Mouse (Mus musculus): ENCODE results near the gene Tmem121b. TPM values are rescaled to one million over a fixed set of nuclear protein-coding genes. Genes with fewer than 3 reads are reported as not detected.
A peak's percentile ranks its signal among the peaks of the same experiment; 100 is the strongest.

Tmem121b gene
- polyA plus RNA-seq, 1 experiment = not detected

GRCm38 (mm10) chr6:120505531-120505930 lies 11.9 kb upstream of the Tmem121b start:
- no peak for TF ChIP-seq CTCF (IDR thresholded peaks at IDR 0.05; ENCODE audit: insufficient read depth, low read depth, low read length)
- TF ChIP-seq POLR2A (IDR thresholded peaks at IDR 0.05; ENCODE audit: insufficient read depth, low read depth, low read length) = no peak
- Histone ChIP-seq H3K27ac (ENCODE audit: insufficient read depth, low read depth, low read length) (no peak overlapping the region), H3K4me1 (ENCODE audit: control insufficient read depth, insufficient read depth, low read length) (peaks cover 15% of the 10 kb centered on the region), H3K4me3 (ENCODE audit: insufficient read depth, low read depth, low read length) (no peak overlapping the region)
- WGBS = 50% methylated on average over 4 of the region's 4 CpGs

GRCm38 (mm10) chr6:120504051-120504450 lies 10.4 kb upstream of the Tmem121b start:
- TF ChIP-seq POLR2A (IDR thresholded peaks at IDR 0.05; ENCODE audit: insufficient read depth, low read depth, low read length) = no peak
- no peak for TF ChIP-seq CTCF (IDR thresholded peaks at IDR 0.05; ENCODE audit: insufficient read depth, low read depth, low read length)
- Histone ChIP-seq H3K4me3 (ENCODE audit: insufficient read depth, low read depth, low read length) (no peak overlapping the region), H3K27ac (ENCODE audit: insufficient read depth, low read depth, low read length) (no peak overlapping the region), H3K4me1 (ENCODE audit: control insufficient read depth, insufficient read depth, low read length) (peaks cover 4% of the 10 kb centered on the region; the same call in 1 of the 2 replicates)
- 33% methylated on average over 3 of the region's 3 CpGs for WGBS

- TF ChIP-seq CTCF (IDR thresholded peaks at IDR 0.05; ENCODE audit: insufficient read depth, low read depth, low read length) = no peak
- TF ChIP-seq POLR2A (IDR thresholded peaks at IDR 0.05; ENCODE audit: insufficient read depth, low read depth, low read length) = no peak
- Histone ChIP-seq H3K27ac (ENCODE audit: insufficient read depth, low read depth, low read length) (no peak overlapping the region), H3K4me1 (ENCODE audit: control insufficient read depth, insufficient read depth, low read length) (peaks cover 25% of the 10 kb centered on the region), H3K4me3 (ENCODE audit: insufficient read depth, low read depth, low read length) (no peak overlapping the region)
- 31% methylated on average over 3 of the region's 3 CpGs for WGBS
These were observed 2.9 kb upstream of the Tmem121b start for GRCm38 (mm10) chr6:120496544-120496943.

GRCm38 (mm10) chr6:120492499-120493373 lies 871 bp downstream of the Tmem121b start:
- Histone ChIP-seq H3K4me1 (ENCODE audit: control insufficient read depth, insufficient read depth, low read length) (peaks cover 46% of the 10 kb centered on the region), H3K4me3 (ENCODE audit: insufficient read depth, low read depth, low read length) (peak overlapping the region; percentile 89), H3K27ac (ENCODE audit: insufficient read depth, low read depth, low read length) (peak overlapping the region; percentile 84; the same call in 1 of the 2 replicates)
- under 1% methylated on average over 95 of the region's 95 CpGs for WGBS
- no peak for TF ChIP-seq CTCF (IDR thresholded peaks at IDR 0.05; ENCODE audit: insufficient read depth, low read depth, low read length)
- no peak; the same call in 1 of the 2 replicates for TF ChIP-seq POLR2A (IDR thresholded peaks at IDR 0.05; ENCODE audit: insufficient read depth, low read depth, low read length)

GRCm38 (mm10) chr6:120491862-120492498 lies 1.6 kb downstream of the Tmem121b start:
- no peak for TF ChIP-seq POLR2A (IDR thresholded peaks at IDR 0.05; ENCODE audit: insufficient read depth, low read depth, low read length)
- no peak for TF ChIP-seq CTCF (IDR thresholded peaks at IDR 0.05; ENCODE audit: insufficient read depth, low read depth, low read length)
- H3K4me3 ChIP-seq (ENCODE audit: insufficient read depth, low read depth, low read length) = peak overlapping the region; percentile 89
- 15% methylated on average over 22 of the region's 22 CpGs for WGBS
- peak overlapping the region; percentile 27; the same call in 1 of the 2 replicates for H3K27ac ChIP-seq (ENCODE audit: insufficient read depth, low read depth, low read length)
- H3K4me1 ChIP-seq (ENCODE audit: control insufficient read depth, insufficient read depth, low read length) = peaks cover 46% of the 10 kb centered on the region

- no peak overlapping the region for H3K27ac ChIP-seq (ENCODE audit: insufficient read depth, low read depth, low read length)
- H3K4me3 ChIP-seq (ENCODE audit: insufficient read depth, low read depth, low read length) = peak overlapping the region; percentile 89
- TF ChIP-seq POLR2A (IDR thresholded peaks at IDR 0.05; ENCODE audit: insufficient read depth, low read depth, low read length) (no peak), CTCF (IDR thresholded peaks at IDR 0.05; ENCODE audit: insufficient read depth, low read depth, low read length) (no peak)
- H3K4me1 ChIP-seq (ENCODE audit: control insufficient read depth, insufficient read depth, low read length) = peaks cover 46% of the 10 kb centered on the region
- WGBS = 16% methylated on average over 7 of the region's 7 CpGs
These were observed 2.5 kb downstream of the Tmem121b start for GRCm38 (mm10) chr6:120491064-120491463.

- TF ChIP-seq CTCF (IDR thresholded peaks at IDR 0.05; ENCODE audit: insufficient read depth, low read depth, low read length) = no peak
- WGBS = 60% methylated on average over 2 of the region's 2 CpGs
- no peak overlapping the region for H3K27ac ChIP-seq (ENCODE audit: insufficient read depth, low read depth, low read length)
- H3K4me1 ChIP-seq (ENCODE audit: control insufficient read depth, insufficient read depth, low read length) = peaks cover 39% of the 10 kb centered on the region
- 0 out of 2 replicates have a peak overlapping the region, but pooled peaks have one; percentile 24 for H3K4me3 ChIP-seq (ENCODE audit: insufficient read depth, low read depth, low read length)
These were observed 4.1 kb downstream of the Tmem121b start for GRCm38 (mm10) chr6:120489461-120489860.

- no peak overlapping the region for H3K27ac ChIP-seq (ENCODE audit: insufficient read depth, low read depth, low read length)
- H3K4me3 ChIP-seq (ENCODE audit: insufficient read depth, low read depth, low read length) = no peak overlapping the region
- H3K4me1 ChIP-seq (ENCODE audit: control insufficient read depth, insufficient read depth, low read length) = peaks cover 36% of the 10 kb centered on the region
- TF ChIP-seq CTCF (IDR thresholded peaks at IDR 0.05; ENCODE audit: insufficient read depth, low read depth, low read length) (no peak), POLR2A (IDR thresholded peaks at IDR 0.05; ENCODE audit: insufficient read depth, low read depth, low read length) (no peak)
- WGBS = 72% methylated on average over 3 of the region's 3 CpGs
These were observed 5.0 kb downstream of the Tmem121b start for GRCm38 (mm10) chr6:120488647-120489046.

GRCm38 (mm10) chr6:120486051-120486510 lies 7.5 kb downstream of the Tmem121b start:
- Histone ChIP-seq H3K4me3 (ENCODE audit: insufficient read depth, low read depth, low read length) (no peak overlapping the region), H3K27ac (ENCODE audit: insufficient read depth, low read depth, low read length) (no peak overlapping the region), H3K4me1 (ENCODE audit: control insufficient read depth, insufficient read depth, low read length) (peaks cover 32% of the 10 kb centered on the region)
- WGBS = 59% methylated on average over 8 of the region's 8 CpGs
- no peak for TF ChIP-seq CTCF (IDR thresholded peaks at IDR 0.05; ENCODE audit: insufficient read depth, low read depth, low read length)
- TF ChIP-seq POLR2A (IDR thresholded peaks at IDR 0.05; ENCODE audit: insufficient read depth, low read depth, low read length) = no peak
